Mouse (Mus musculus) CH12.LX (cell line): Measurements from ENCODE around the gene Wdr78. TPM values are rescaled to one million over a fixed set of nuclear protein-coding genes. Genes with fewer than 3 reads are reported as not detected.

Experiments
- DNase-seq: peaks from one replicate; pipeline ENCODE4 v3.0.0-alpha.2; 2013; ENCODE audit errors: extremely low read depth
- H3K27ac ChIP-seq: 2 replicates; pipeline ENCODE4 v1.5.1; 2012; ENCODE audit warnings: low read depth, mild to moderate bottlenecking, control low read depth, moderate library complexity; ENCODE audit not compliant: insufficient read depth
- H3K27me3 ChIP-seq: replicated peaks from 2 replicates; pipeline ENCODE3; 2012; ENCODE audit warnings: inconsistent platforms
- H3K36me3 ChIP-seq, 2 experiments: replicated peaks in 1 of 2; 2 replicates each; pipeline versions ENCODE3 to v1.6.1; 2012; ENCODE audit warnings: inconsistent platforms in 1 of 2, low read length in 1 of 2, mild to moderate bottlenecking in 1 of 2, mixed read lengths in 1 of 2, moderate library complexity in 1 of 2; ENCODE audit not compliant: control insufficient read depth in 1 of 2, insufficient read depth in 1 of 2
- H3K4me1 ChIP-seq, 2 experiments: 2 replicates each; pipeline ENCODE4 v1.6.1; 2012; ENCODE audit warnings: inconsistent platforms in 1 of 2, moderate library complexity in 1 of 2; ENCODE audit not compliant: insufficient read depth in 2 of 2, control insufficient read depth in 1 of 2
- H3K4me2 ChIP-seq: 2 replicates; pipeline ENCODE4 v1.6.1; 2012; ENCODE audit warnings: low read depth, mild to moderate bottlenecking, control low read depth; ENCODE audit not compliant: poor library complexity, insufficient read depth, severe bottlenecking
- H3K4me3 ChIP-seq, 3 experiments: fragments of 150-350 bp in 1 of 3; sonication (generic) in 1 of 3; replicated peaks in 1 of 3; 2 replicates each; pipeline versions ENCODE3 to v1.5.1; 2011 to 2012; ENCODE audit warnings: low read depth in 2 of 3, low read length in 2 of 3, mild to moderate bottlenecking in 2 of 3, moderate library complexity in 2 of 3, control low read depth in 1 of 3, improper control_type of control experiment in 1 of 3, inconsistent platforms in 1 of 3, mixed read lengths in 1 of 3; ENCODE audit not compliant: poor library complexity in 1 of 3
- H3K79me2 ChIP-seq: replicated peaks from 2 replicates; pipeline ENCODE4 v1.6.1; 2012; ENCODE audit warnings: mild to moderate bottlenecking, moderate library complexity; ENCODE audit not compliant: control insufficient read depth, poor library complexity, insufficient read depth, severe bottlenecking; ENCODE audit errors: extremely low read depth
- H3K9ac ChIP-seq: 2 replicates; pipeline ENCODE4 v1.6.1; 2012; ENCODE audit warnings: low read depth, mild to moderate bottlenecking, control low read depth, moderate library complexity; ENCODE audit not compliant: insufficient read depth
- H3K9me3 ChIP-seq: replicated peaks from 2 replicates; pipeline ENCODE3; 2012; ENCODE audit warnings: low read length, inconsistent platforms, mixed read lengths
- E2F4 ChIP-seq: IDR thresholded peaks from 2 replicates; pipeline ENCODE4 v1.6.1; 2011; ENCODE audit warnings: low read depth, low read length, improper control_type of control experiment; ENCODE audit not compliant: insufficient replicate concordance
- EP300 ChIP-seq: IDR thresholded peaks from 2 replicates; pipeline ENCODE4 v1.6.1; 2011; ENCODE audit warnings: low read length, improper control_type of control experiment
- HCFC1 ChIP-seq: IDR thresholded peaks from 2 replicates; pipeline ENCODE4 v1.6.1; 2012; ENCODE audit warnings: low read depth, mild to moderate bottlenecking, inconsistent platforms, low read length, improper control_type of control experiment
- IRF4 ChIP-seq: IDR thresholded peaks from 2 replicates; pipeline ENCODE4 v1.6.1; 2014; ENCODE audit warnings: low read depth, mild to moderate bottlenecking, inconsistent platforms, low read length, improper control_type of control experiment
- JUND ChIP-seq: conservative IDR thresholded peaks from 2 replicates; pipeline ENCODE4 v1.6.1; 2011; ENCODE audit warnings: low read depth, low read length, improper control_type of control experiment
- KAT2A ChIP-seq: IDR thresholded peaks from 2 replicates; pipeline ENCODE4 v1.6.1; 2012; ENCODE audit warnings: low read length, improper control_type of control experiment, inconsistent platforms; ENCODE audit not compliant: insufficient replicate concordance
- MAX ChIP-seq: IDR thresholded peaks from 2 replicates; pipeline ENCODE4 v1.6.1; 2011; ENCODE audit warnings: low read length, improper control_type of control experiment
- MEF2A ChIP-seq: IDR thresholded peaks from 2 replicates; pipeline ENCODE4 v1.6.1; 2014; ENCODE audit warnings: low read depth, mild to moderate bottlenecking, inconsistent platforms, low read length, improper control_type of control experiment, borderline replicate concordance
- NELFE ChIP-seq: IDR thresholded peaks from 2 replicates; pipeline ENCODE4 v1.6.1; 2011; ENCODE audit warnings: low read depth, low read length, improper control_type of control experiment
- NRF1 ChIP-seq: IDR thresholded peaks from 2 replicates; pipeline ENCODE4 v1.6.1; 2014; ENCODE audit warnings: low read depth, mild to moderate bottlenecking, inconsistent platforms, low read length, improper control_type of control experiment, moderate library complexity
- POLR2AphosphoS2 ChIP-seq: IDR thresholded peaks from 2 replicates; pipeline ENCODE4 v1.6.1; 2011; ENCODE audit warnings: low read depth, low read length, improper control_type of control experiment
- RAD21 ChIP-seq: IDR thresholded peaks from 2 replicates; pipeline ENCODE4 v1.6.1; 2011; ENCODE audit warnings: low read depth, mild to moderate bottlenecking, low read length, improper control_type of control experiment, moderate library complexity
- SIN3A ChIP-seq: IDR thresholded peaks from 2 replicates; pipeline ENCODE4 v1.6.1; 2012; ENCODE audit warnings: low read length, improper control_type of control experiment, inconsistent platforms
- SMC3 ChIP-seq: IDR thresholded peaks from 2 replicates; pipeline ENCODE4 v1.6.1; 2011; ENCODE audit warnings: low read depth, low read length, improper control_type of control experiment
- UBTF ChIP-seq: IDR thresholded peaks from 2 replicates; pipeline ENCODE4 v1.6.1; 2012; ENCODE audit warnings: low read depth, mild to moderate bottlenecking, inconsistent platforms, low read length, improper control_type of control experiment, moderate library complexity
- USF1 ChIP-seq: IDR thresholded peaks from 2 replicates; pipeline ENCODE4 v1.6.1; 2014; ENCODE audit warnings: low read depth, mild to moderate bottlenecking, inconsistent platforms, low read length, improper control_type of control experiment
- USF2 ChIP-seq: conservative IDR thresholded peaks from 2 replicates; pipeline ENCODE4 v1.6.1; 2011; ENCODE audit warnings: low read depth, low read length, improper control_type of control experiment
- ZC3H11A ChIP-seq: IDR thresholded peaks from 2 replicates; pipeline ENCODE4 v1.6.1; 2012; ENCODE audit warnings: low read depth, mild to moderate bottlenecking, inconsistent platforms, low read length, improper control_type of control experiment
- ZMIZ1 ChIP-seq: IDR thresholded peaks from 2 replicates; pipeline ENCODE4 v1.6.1; 2012; ENCODE audit warnings: low read depth, mild to moderate bottlenecking, inconsistent platforms, low read length, improper control_type of control experiment
- ZNF384 ChIP-seq: IDR thresholded peaks from 2 replicates; pipeline ENCODE4 v1.6.1; 2012; ENCODE audit warnings: low read depth, low read length, improper control_type of control experiment, inconsistent platforms
- dilution Hi-C: fragments of 300-500 bp; cut with MboI; formaldehyde crosslinking; loops from 2 replicates; pipeline ENCODE4 v1.14.3; 2020; ENCODE audit warnings: low sequenced_read_pairs; ENCODE audit not compliant: extremely low pct_unique_long_range_greater_than_20kb, extremely low pct_ligation_motif_present
- in situ Hi-C: fragments of 300-500 bp; cut with MboI; formaldehyde crosslinking; loops from 3 replicates; pipeline ENCODE4 v1.14.3; 2019; ENCODE audit warnings: low sequenced_read_pairs, low pct_ligation_motif_present, low pct_unique_long_range_greater_than_20kb, mixed read lengths
- polyA plus RNA-seq: library from polyadenylated mRNA; unstranded; fragments of >175 nt; gene quantifications from 2 replicates; pipeline ENCODE4 v1.2.1, GENCODE M21; 2012; ENCODE audit warnings: low read depth; ENCODE audit not compliant: insufficient read length
- total RNA-seq, 2 experiments: library from RNA; depleted of rRNA; stranded (reverse); fragments of 300-350 nt in 1 of 2; fragments of >200 nt in 1 of 2; gene quantifications; 2 replicates each; pipeline ENCODE4 v1.2.3; 2012 to 2014

Gene Wdr78
- total and polyA plus RNA-seq, 3 experiments, result 0.29 to 1.1 (median 0.63) TPM

- in situ Hi-C loops, result no loop called here
- peaks cover 5% of the 10 kb centered on the region; the same call in 1 of the 2 replicates for H3K79me2 ChIP-seq
- TF ChIP-seq E2F4, result no peak
- no peak for TF ChIP-seq EP300
- no peak for TF ChIP-seq KAT2A
- no peak for TF ChIP-seq HCFC1
- no peak for TF ChIP-seq SIN3A
- TF ChIP-seq POLR2AphosphoS2, result no peak
- TF ChIP-seq NELFE, result no peak
- no peak for TF ChIP-seq NRF1
- TF ChIP-seq MEF2A, result no peak
- no peak for TF ChIP-seq ZNF384
- no peak for TF ChIP-seq USF2
- no peak overlapping the region for H3K4me3 ChIP-seq
- no peak overlapping the region for H3K9ac ChIP-seq
- no peaks in the 10 kb centered on the region for H3K4me1 ChIP-seq
- dilution Hi-C loops, result no loop called here
- no peak for DNase-seq
- no peak overlapping the region for H3K4me2 ChIP-seq
- H3K36me3 ChIP-seq, result peaks cover 26 to 79% of the 10 kb centered on the region in 2 experiments
- no peak overlapping the region for H3K27ac ChIP-seq
- no peaks in the 10 kb centered on the region for H3K27me3 ChIP-seq
- H3K9me3 ChIP-seq, result no peaks in the 10 kb centered on the region
These were observed 22.6 kb upstream of the Wdr78 start for GRCm38 (mm10) chr4:103136946-103137345.

DNA sequence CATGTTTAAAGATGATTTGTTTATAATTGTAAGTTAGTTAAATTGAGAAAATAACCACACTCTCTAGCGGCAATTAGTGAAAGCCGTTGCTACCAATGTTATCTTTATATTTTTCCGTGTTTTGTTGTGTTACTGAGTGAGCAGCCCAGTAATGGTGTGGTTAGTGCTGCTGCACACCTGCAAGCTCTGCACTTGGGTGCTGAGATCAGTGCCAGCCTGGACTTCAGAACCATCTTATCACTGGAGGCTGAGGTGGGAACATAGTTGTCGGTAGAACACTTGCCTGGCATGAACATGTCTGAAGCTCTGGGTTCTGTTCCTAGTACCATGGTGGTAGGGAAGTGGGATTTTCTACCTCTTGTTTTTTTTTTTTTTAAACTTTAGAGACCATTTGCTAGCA lies 12.2 kb upstream of the Wdr78 start:
- H3K4me3 ChIP-seq, result no peak overlapping the region
- TF ChIP-seq RAD21 (no peak), SMC3 (no peak), ZMIZ1 (no peak), KAT2A (no peak), IRF4 (no peak), UBTF (no peak), ZC3H11A (no peak), MAX (no peak), JUND (no peak), USF1 (no peak)
- H3K27me3 ChIP-seq, result no peaks in the 10 kb centered on the region
- peaks cover 5 to 46% of the 10 kb centered on the region in 2 experiments; a peak in 3 of 4 replicates for H3K4me1 ChIP-seq
- no peak overlapping the region for H3K4me2 ChIP-seq
- peaks cover 0 to 30% of the 10 kb centered on the region in 2 experiments for H3K36me3 ChIP-seq
- H3K9ac ChIP-seq, result no peak overlapping the region
- H3K79me2 ChIP-seq, result peaks cover 54% of the 10 kb centered on the region
- no peaks in the 10 kb centered on the region for H3K9me3 ChIP-seq
- dilution Hi-C loops (no loop called here), in situ Hi-C loops (no loop called here)
- DNase-seq, result no peak
- no peak overlapping the region for H3K27ac ChIP-seq
